Mouse (Mus musculus) thymus, adult 2 months (tissue): ENCODE results near the gene Spint5. TPM values are rescaled to one million over a fixed set of nuclear protein-coding genes. Genes with fewer than 3 reads are reported as not detected.
"Not testable (repeated sequence)": the region's sequence is repeated elsewhere in the genome, so short reads cannot be mapped to it uniquely, and the experiment has no call there.

Experiments
- DNase-seq: peaks from one replicate; pipeline ENCODE4 v3.0.0; 2021
- H3K27ac ChIP-seq: fragments of 200-500 bp; 2 replicates; pipeline ENCODE4 v1.5.1; 2012; ENCODE audit warnings: low read length, control low read depth; ENCODE audit not compliant: control insufficient read depth, insufficient read depth
- H3K27me3 ChIP-seq: fragments of 200-500 bp; 2 replicates; pipeline ENCODE4 v1.6.1; 2012; ENCODE audit warnings: mild to moderate bottlenecking, low read length, moderate library complexity, mixed read lengths; ENCODE audit not compliant: control insufficient read depth, insufficient read depth
- H3K36me3 ChIP-seq: fragments of 200-500 bp; 2 replicates; pipeline ENCODE4 v1.6.1; 2012; ENCODE audit warnings: mild to moderate bottlenecking, low read length, moderate library complexity; ENCODE audit not compliant: control insufficient read depth, insufficient read depth
- H3K4me1 ChIP-seq: fragments of 200-500 bp; replicated peaks from 2 replicates; pipeline ENCODE4 v1.6.1; 2012; ENCODE audit warnings: low read length; ENCODE audit not compliant: control insufficient read depth, insufficient read depth
- H3K4me3 ChIP-seq: fragments of 200-500 bp; 2 replicates; pipeline ENCODE4 v1.5.1; 2012; ENCODE audit warnings: mild to moderate bottlenecking, low read length, control low read depth, moderate library complexity; ENCODE audit not compliant: control insufficient read depth, insufficient read depth
- CTCF ChIP-seq: fragments of 200-500 bp; IDR thresholded peaks from 2 replicates; pipeline ENCODE4 v1.5.1; 2012; ENCODE audit warnings: mild to moderate bottlenecking, control low read depth, low read length, moderate library complexity, borderline replicate concordance; ENCODE audit not compliant: control insufficient read depth, poor library complexity, insufficient read depth; ENCODE audit errors: extremely low read depth
- POLR2A ChIP-seq: fragments of 200-500 bp; IDR thresholded peaks from 2 replicates; pipeline ENCODE4 v1.6.1; 2012; ENCODE audit warnings: mild to moderate bottlenecking, low read length, control low read depth, moderate library complexity; ENCODE audit not compliant: control insufficient read depth, poor library complexity, insufficient read depth; ENCODE audit errors: extremely low read depth
- WGBS: fragments of 180-500 bp; shearing (Covaris S2); methylation state at CpG from one replicate; pipeline ENCODE4 v1.1.7; 2018; 5-methylcytosine and 5-hydroxymethylcytosine counted together
- polyA plus RNA-seq: library from polyadenylated mRNA; depleted of rRNA; stranded (reverse); fragments of >200 nt; gene quantifications from 2 replicates; pipeline ENCODE4 v1.2.3, GENCODE M21; 2012

Gene Spint5
- polyA plus RNA-seq, 1 experiment, result not detected

DNA sequence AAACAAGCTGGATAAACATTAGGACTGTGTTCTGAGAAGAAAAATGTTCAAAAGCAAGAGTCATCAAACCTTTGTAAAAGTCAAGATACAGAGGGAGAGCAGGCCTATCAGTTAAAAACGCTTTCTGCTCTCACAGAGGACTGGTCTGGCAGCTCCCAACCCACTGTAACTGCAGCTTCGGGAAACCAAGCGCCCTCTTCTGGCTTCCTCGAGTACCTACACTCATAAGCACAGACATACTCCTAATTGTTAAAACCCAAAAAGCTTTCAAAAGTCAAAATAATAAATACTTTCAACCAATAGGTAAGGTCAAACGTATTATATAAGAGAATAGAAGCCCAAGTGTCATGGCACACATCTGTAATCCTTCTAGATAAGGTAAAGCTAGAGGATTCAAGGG lies 10.9 kb upstream of the Spint5 start:
- WGBS, result 89% methylated on average over 5 of the region's 5 CpGs
- TF ChIP-seq POLR2A (no peak), CTCF (no peak)
- no peak overlapping the region for H3K4me3 ChIP-seq
- H3K27ac ChIP-seq, result no peak overlapping the region
- DNase-seq, result no peak
- H3K27me3 ChIP-seq, result no peaks in the 10 kb centered on the region
- H3K4me1 ChIP-seq, result no peaks in the 10 kb centered on the region
- no peaks in the 10 kb centered on the region for H3K36me3 ChIP-seq

DNA sequence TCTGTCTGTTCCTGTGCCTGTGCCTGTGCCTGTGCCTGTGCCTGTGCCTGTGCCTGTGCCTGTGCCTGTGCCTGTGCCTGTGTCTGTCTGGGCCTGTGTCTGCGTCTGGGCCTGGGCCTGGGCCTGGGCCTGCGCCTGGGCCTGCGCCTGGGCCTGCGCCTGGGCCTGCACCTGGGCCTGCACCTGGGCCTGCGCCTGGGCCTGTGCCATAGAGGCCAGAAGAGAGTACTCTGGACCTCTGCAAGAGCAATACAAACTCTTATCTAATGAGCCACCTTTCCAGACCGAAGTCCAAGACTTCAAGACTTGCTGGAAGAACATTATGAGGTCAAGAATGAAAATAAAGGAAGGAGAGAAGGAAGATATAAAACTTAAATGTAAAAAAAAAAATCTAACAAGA lies 9.8 kb upstream of the Spint5 start:
- no peaks in the 10 kb centered on the region for H3K27me3 ChIP-seq
- no peak for DNase-seq
- H3K4me1 ChIP-seq, result no peaks in the 10 kb centered on the region
- no peak overlapping the region for H3K4me3 ChIP-seq
- H3K36me3 ChIP-seq, result no peaks in the 10 kb centered on the region
- TF ChIP-seq POLR2A (no peak), CTCF (no peak)
- WGBS, result 97% methylated on average over 6 of the region's 6 CpGs
- no peak overlapping the region for H3K27ac ChIP-seq

DNA sequence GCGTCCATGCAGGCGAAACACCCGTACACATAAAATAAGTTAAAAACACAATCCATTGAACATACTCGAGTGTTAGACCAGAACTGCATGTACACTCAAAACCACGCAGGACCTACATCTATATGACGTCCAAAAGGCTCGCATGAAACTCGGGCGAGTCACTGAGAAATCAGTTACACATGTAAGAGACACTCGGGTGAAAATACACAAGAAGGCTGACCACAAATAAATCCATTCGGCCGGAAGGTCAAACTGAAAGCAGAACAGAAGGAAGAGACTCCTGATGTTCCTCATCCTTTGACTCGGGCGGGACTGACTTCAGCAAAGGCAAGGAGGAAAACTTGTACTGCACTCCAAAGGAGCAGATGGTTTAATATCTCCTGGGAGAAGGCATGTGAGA lies 9.1 kb upstream of the Spint5 start:
- 93% methylated on average over 14 of the region's 14 CpGs for WGBS
- H3K4me3 ChIP-seq, result no peak overlapping the region
- H3K27ac ChIP-seq, result no peak overlapping the region
- no peak for TF ChIP-seq CTCF
- no peaks in the 10 kb centered on the region for H3K36me3 ChIP-seq
- no peaks in the 10 kb centered on the region for H3K4me1 ChIP-seq
- no peak for DNase-seq
- H3K27me3 ChIP-seq, result no peaks in the 10 kb centered on the region

DNA sequence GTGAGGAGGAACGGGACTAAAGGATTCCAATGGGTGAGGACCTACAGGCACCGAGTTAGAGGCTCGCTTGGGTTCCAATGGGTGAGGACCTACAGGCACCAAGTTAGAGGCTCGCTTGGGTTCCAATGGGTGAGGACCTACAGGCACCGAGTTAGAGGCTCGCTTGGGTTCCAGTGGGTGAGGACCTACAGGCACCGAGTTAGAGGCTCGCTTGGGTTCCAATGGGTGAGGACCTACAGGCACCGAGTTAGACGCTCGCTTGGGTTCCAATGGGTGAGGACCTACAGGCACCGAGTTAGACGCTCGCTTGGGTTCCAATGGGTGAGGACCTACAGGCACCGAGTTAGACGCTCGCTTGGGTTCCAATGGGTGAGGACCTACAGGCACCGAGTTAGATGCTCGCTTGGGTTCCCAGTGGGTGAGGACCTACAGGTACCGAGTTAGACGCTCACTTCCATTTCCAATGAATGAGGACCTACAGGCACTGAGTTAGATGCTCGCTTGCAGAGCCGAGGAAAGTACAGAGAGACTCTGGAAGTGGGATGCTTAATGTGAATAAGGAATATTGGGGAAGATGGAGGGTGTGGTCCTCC lies 1.2 kb downstream of the Spint5 start:
- H3K27me3 ChIP-seq, DNase-seq, H3K4me1 ChIP-seq, H3K4me3 ChIP-seq, H3K27ac ChIP-seq, H3K36me3 ChIP-seq: not testable (repeated sequence)
- WGBS, result 95% methylated on average over 23 of the region's 23 CpGs

DNA sequence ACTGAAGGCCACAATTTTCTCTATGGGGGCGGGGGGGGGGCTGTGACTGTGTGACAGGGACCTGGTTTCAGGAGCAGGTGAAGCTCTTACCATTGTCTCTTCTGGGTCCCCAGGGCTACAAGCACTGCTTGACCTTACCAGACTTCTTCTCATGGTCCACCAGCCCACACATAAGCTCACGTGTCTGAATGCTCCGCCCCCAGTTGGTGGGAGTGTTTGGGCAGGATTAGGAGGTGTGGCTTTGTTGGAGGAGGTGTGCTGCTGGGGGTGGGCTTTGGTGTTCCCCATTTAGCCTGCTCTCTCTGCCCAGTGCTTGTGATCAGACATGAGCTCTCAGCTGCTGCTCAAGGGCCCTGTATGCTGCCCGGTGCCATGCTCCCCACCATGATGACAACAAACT lies 8.2 kb downstream of the Spint5 start:
- H3K36me3 ChIP-seq, result no peaks in the 10 kb centered on the region
- no peak overlapping the region for H3K4me3 ChIP-seq
- H3K4me1 ChIP-seq, result no peaks in the 10 kb centered on the region; the same call in 1 of the 2 replicates
- TF ChIP-seq CTCF (no peak), POLR2A (no peak)
- no peaks in the 10 kb centered on the region for H3K27me3 ChIP-seq
- 78% methylated on average over 4 of the region's 4 CpGs for WGBS
- H3K27ac ChIP-seq, result no peak overlapping the region
- DNase-seq, result no peak

DNA sequence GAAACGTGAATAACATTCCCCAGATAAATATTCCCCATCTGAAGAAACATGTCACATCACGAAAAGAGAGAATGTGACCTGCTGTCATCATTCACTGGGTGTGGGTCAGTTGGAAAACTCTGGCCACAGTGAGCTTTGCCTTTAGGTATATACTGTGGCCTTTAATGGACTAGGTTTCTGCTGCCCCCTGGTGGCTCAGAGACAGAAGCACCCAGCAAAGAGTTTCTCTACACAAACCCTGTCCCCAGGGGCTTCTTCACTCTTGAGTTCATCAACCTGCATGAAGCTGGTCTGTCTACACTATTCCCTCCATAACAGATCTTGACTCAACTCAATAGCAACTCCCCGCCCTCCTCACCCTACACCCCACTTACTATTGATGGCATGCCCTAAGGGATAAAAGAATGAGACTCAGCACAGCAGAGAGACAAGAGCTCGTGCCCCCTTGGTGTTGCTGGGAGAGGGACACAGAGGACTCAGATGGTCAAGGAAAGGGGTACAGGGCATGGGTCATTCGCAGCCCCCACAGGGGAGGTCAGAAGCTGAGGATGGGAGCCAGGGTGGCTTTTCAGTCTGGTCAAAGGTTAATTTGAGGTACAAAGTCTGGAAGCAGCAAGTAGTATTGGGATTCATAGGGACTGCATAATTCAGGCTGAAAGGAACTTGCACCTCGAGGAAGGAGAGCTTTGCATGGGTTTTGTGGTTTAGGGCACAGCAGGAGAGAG lies 11.0 kb downstream of the Spint5 start:
- DNase-seq, result peak; percentile 63
- H3K27me3 ChIP-seq, result no peaks in the 10 kb centered on the region
- no peak overlapping the region for H3K4me3 ChIP-seq
- no peaks in the 10 kb centered on the region; the same call in 1 of the 2 replicates for H3K4me1 ChIP-seq
- no peak overlapping the region for H3K27ac ChIP-seq
- 32% methylated on average over 6 of the region's 6 CpGs for WGBS
- TF ChIP-seq POLR2A (no peak), CTCF (no peak)
- H3K36me3 ChIP-seq, result no peaks in the 10 kb centered on the region

DNA sequence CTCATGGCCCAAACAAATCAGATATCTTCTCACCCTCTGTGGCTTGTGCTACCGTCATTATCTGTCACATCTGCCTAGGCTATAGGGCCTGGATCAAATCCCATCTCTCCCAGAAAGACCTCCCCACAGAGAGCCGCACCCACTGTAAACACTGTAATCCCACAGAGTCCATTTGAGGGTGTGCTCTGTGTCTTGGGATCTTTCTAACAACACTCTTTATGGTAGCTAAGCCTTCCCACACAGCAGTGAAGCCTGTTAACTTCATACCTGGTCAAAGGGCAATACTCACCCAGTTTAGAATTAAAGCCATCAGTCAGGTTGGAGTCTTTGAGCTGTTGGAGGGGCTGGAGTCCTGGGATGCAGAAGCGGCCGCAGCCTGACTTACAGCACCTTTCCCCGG lies 16.6 kb downstream of the Spint5 start:
- Histone ChIP-seq H3K36me3 (no peaks in the 10 kb centered on the region), H3K27ac (no peak overlapping the region), H3K27me3 (no peaks in the 10 kb centered on the region), H3K4me1 (no peaks in the 10 kb centered on the region), H3K4me3 (no peak overlapping the region)
- TF ChIP-seq CTCF, result no peak
- no peak for TF ChIP-seq POLR2A
- WGBS, result 92% methylated on average over 5 of the region's 5 CpGs
- no peak for DNase-seq
